In genomic region chr13:28774649-28775048, GRCm38 (mm10) we compare ENCODE assay signal across 13 mouse cellular contexts.
A peak's percentile ranks its signal among the peaks of the same experiment; 100 is the strongest.
DNase-seq lines count a peak whose midpoint lies in the region; ATAC-seq and TF ChIP-seq lines count a peak whose summit lies in the region.
"Had no signal": no experiment of that assay in that cellular context is flagged by ENCODE, and none has a peak within 500 bp of the region (broad histone marks: within the 10 kb centered on the region; RNA-seq: fewer than 3 reads in every experiment).

No protein-coding gene starts in this region.

- H3K4me3 ChIP-seq in embryonic facial prominence, embryonic 11.5 days (ENCODE audit: low read depth, low read length) = no peak overlapping the region
- H3K4me3 ChIP-seq in forebrain, postnatal 0 days (ENCODE audit: low read depth, low read length) = no peak overlapping the region
- H3K4me3 ChIP-seq in limb, embryonic 12.5 days (replicated peaks) = no peak overlapping the region
- H3K4me3 ChIP-seq in neural tube, embryonic 14.5 days (ENCODE audit: low read depth, low read length) = no peak overlapping the region
- no peak overlapping the region for H3K4me3 ChIP-seq in stomach, postnatal 0 days (ENCODE audit: low read depth, low read length)
- H3K4me3 ChIP-seq: embryonic facial prominence, embryonic 12.5 days; heart, adult 2 months; liver, embryonic 15.5 days had no signal

- H3K4me2 ChIP-seq in embryonic facial prominence, embryonic 11.5 days (ENCODE audit: low read depth, low read length) = no peak overlapping the region
- no peak overlapping the region for H3K4me2 ChIP-seq in forebrain, postnatal 0 days (ENCODE audit: low read depth)
- no peak overlapping the region for H3K4me2 ChIP-seq in limb, embryonic 12.5 days
- H3K4me2 ChIP-seq in neural tube, embryonic 14.5 days (ENCODE audit: low read depth, low read length) = no peak overlapping the region
- H3K4me2 ChIP-seq in stomach, postnatal 0 days (replicated peaks; ENCODE audit: low read depth) = no peak overlapping the region
- H3K4me2 ChIP-seq: embryonic facial prominence, embryonic 12.5 days; liver, embryonic 15.5 days had no signal

- WGBS in embryonic facial prominence, embryonic 11.5 days = 50% methylated on average over 7 of the region's 7 CpGs
- 31% methylated on average over 7 of the region's 7 CpGs for WGBS in forebrain, postnatal 0 days
- 40% methylated on average over 7 of the region's 7 CpGs for WGBS in limb, embryonic 12.5 days
- 34% methylated on average over 7 of the region's 7 CpGs for WGBS in neural tube, embryonic 14.5 days
- WGBS in stomach, postnatal 0 days = 85% methylated on average over 7 of the region's 7 CpGs

- no peak overlapping the region for H3K9ac ChIP-seq in embryonic facial prominence, embryonic 11.5 days (replicated peaks; ENCODE audit: low read length)
- no peak overlapping the region for H3K9ac ChIP-seq in forebrain, postnatal 0 days
- no peak overlapping the region for H3K9ac ChIP-seq in limb, embryonic 12.5 days (replicated peaks)
- H3K9ac ChIP-seq in neural tube, embryonic 14.5 days (replicated peaks; ENCODE audit: low read depth, low read length) = peak overlapping the region; percentile 32; the same call in 1 of the 2 replicates
- H3K9ac ChIP-seq in stomach, postnatal 0 days (ENCODE audit: low read length) = no peak overlapping the region
- H3K9ac ChIP-seq: embryonic facial prominence, embryonic 12.5 days; liver, embryonic 15.5 days had no signal

- TF ChIP-seq EP300 in stomach, postnatal 0 days (optimal IDR thresholded peaks at IDR 0.05) = no peak

- no peaks in the 10 kb centered on the region for H3K9me3 ChIP-seq in embryonic facial prominence, embryonic 11.5 days (replicated peaks; ENCODE audit: control insufficient read depth, low read length)
- no peaks in the 10 kb centered on the region for H3K9me3 ChIP-seq in forebrain, postnatal 0 days (ENCODE audit: low read length)
- H3K9me3 ChIP-seq in limb, embryonic 12.5 days = no peaks in the 10 kb centered on the region
- no peaks in the 10 kb centered on the region for H3K9me3 ChIP-seq in neural tube, embryonic 14.5 days (ENCODE audit: control insufficient read depth, low read length)
- H3K9me3 ChIP-seq in stomach, postnatal 0 days (ENCODE audit: control insufficient read depth, low read length) = no peaks in the 10 kb centered on the region
- H3K9me3 ChIP-seq: embryonic facial prominence, embryonic 12.5 days; liver, embryonic 15.5 days had no signal

- no peaks in the 10 kb centered on the region for H3K36me3 ChIP-seq in embryonic facial prominence, embryonic 11.5 days (replicated peaks; ENCODE audit: control insufficient read depth, insufficient read depth, low read depth, low read length)
- H3K36me3 ChIP-seq in forebrain, postnatal 0 days (ENCODE audit: insufficient read depth) = no peaks in the 10 kb centered on the region
- no peaks in the 10 kb centered on the region for H3K36me3 ChIP-seq in limb, embryonic 12.5 days
- H3K36me3 ChIP-seq in neural tube, embryonic 14.5 days (ENCODE audit: control insufficient read depth, insufficient read depth, low read length) = no peaks in the 10 kb centered on the region
- no peaks in the 10 kb centered on the region for H3K36me3 ChIP-seq in stomach, postnatal 0 days (ENCODE audit: control insufficient read depth, insufficient read depth, low read length)
- H3K36me3 ChIP-seq: embryonic facial prominence, embryonic 12.5 days; liver, embryonic 15.5 days had no signal

- H3K27ac ChIP-seq in embryonic facial prominence, embryonic 11.5 days (replicated peaks; ENCODE audit: low read depth, low read length) = peak overlapping the region; percentile 5; the same call in 1 of the 2 replicates
- H3K27ac ChIP-seq in forebrain, postnatal 0 days (ENCODE audit: low read depth, low read length) = 0 out of 2 replicates have a peak overlapping the region, but pooled peaks have one; percentile 35
- no peak overlapping the region for H3K27ac ChIP-seq in limb, embryonic 12.5 days
- peak overlapping the region; percentile 75 for H3K27ac ChIP-seq in neural tube, embryonic 14.5 days (ENCODE audit: low read depth, low read length)
- H3K27ac ChIP-seq in stomach, postnatal 0 days (replicated peaks) = no peak overlapping the region
- H3K27ac ChIP-seq: embryonic facial prominence, embryonic 12.5 days; heart, adult 2 months; liver, embryonic 15.5 days had no signal

- H3K4me1 ChIP-seq in embryonic facial prominence, embryonic 11.5 days (ENCODE audit: control insufficient read depth, insufficient read depth, low read length) = peaks cover 8% of the 10 kb centered on the region
- H3K4me1 ChIP-seq in forebrain, postnatal 0 days (ENCODE audit: insufficient read depth) = peaks cover 23% of the 10 kb centered on the region
- peaks cover 36% of the 10 kb centered on the region for H3K4me1 ChIP-seq in limb, embryonic 12.5 days (replicated peaks)
- peaks cover 20% of the 10 kb centered on the region for H3K4me1 ChIP-seq in neural tube, embryonic 14.5 days (ENCODE audit: control insufficient read depth, insufficient read depth, low read length)
- H3K4me1 ChIP-seq in stomach, postnatal 0 days (replicated peaks; ENCODE audit: control insufficient read depth, insufficient read depth) = 0 out of 2 replicates have a peak, but pooled peaks cover 2% of the 10 kb centered on the region
- H3K4me1 ChIP-seq: liver, embryonic 15.5 days had no signal

- no peaks in the 10 kb centered on the region for H3K27me3 ChIP-seq in embryonic facial prominence, embryonic 11.5 days (ENCODE audit: control insufficient read depth, insufficient read depth, low read length)
- no peaks in the 10 kb centered on the region for H3K27me3 ChIP-seq in forebrain, postnatal 0 days (ENCODE audit: insufficient read depth, low read length)
- no peaks in the 10 kb centered on the region for H3K27me3 ChIP-seq in limb, embryonic 12.5 days
- H3K27me3 ChIP-seq in neural tube, embryonic 14.5 days (ENCODE audit: control insufficient read depth, insufficient read depth, low read length) = no peaks in the 10 kb centered on the region
- no peaks in the 10 kb centered on the region for H3K27me3 ChIP-seq in stomach, postnatal 0 days (ENCODE audit: control insufficient read depth, insufficient read depth, low read length)
- H3K27me3 ChIP-seq: embryonic facial prominence, embryonic 12.5 days; liver, embryonic 15.5 days had no signal

- peak; percentile 45 for ATAC-seq in embryonic facial prominence, embryonic 11.5 days (replicated peaks; ENCODE audit: insufficient number of reproducible peaks, low FRiP score, low TSS enrichment, low read depth)
- peak; percentile 17; the same call in 1 of the 2 replicates for ATAC-seq in forebrain, postnatal 0 days
- ATAC-seq in limb, embryonic 12.5 days (ENCODE audit: insufficient number of reproducible peaks, insufficient read depth, low FRiP score, low TSS enrichment, low read depth) = 0 out of 2 replicates have a peak, but pooled peaks have one; percentile 52
- peak; percentile 64; the same call in 1 of the 2 replicates for ATAC-seq in neural tube, embryonic 14.5 days (ENCODE audit: low read depth)
- ATAC-seq in stomach, postnatal 0 days (ENCODE audit: low FRiP score, low TSS enrichment) = no peak
- ATAC-seq: activated CD4-positive, CD25-positive, alpha-beta regulatory T cell, adult 4 months had no signal

- no peak for TF ChIP-seq CTCF in forebrain, postnatal 0 days (IDR thresholded peaks at IDR 0.05; ENCODE audit: low read depth)
- TF ChIP-seq CTCF in stomach, postnatal 0 days (IDR thresholded peaks at IDR 0.05; ENCODE audit: low read depth) = no peak

- DNase-seq in embryonic facial prominence, embryonic 11.5 days (ENCODE audit: low spot score) = no peak
- peak; percentile 57 for DNase-seq in forebrain, postnatal 0 days
- no peak for DNase-seq in cerebellum, adult 9-10 months
- no peak for DNase-seq in stomach, postnatal 0 days (ENCODE audit: low spot score)
- no peak for DNase-seq in cerebellum, adult 11 months
- DNase-seq: heart, adult 2 months; heart, postnatal 36 days; kidney, adult 8-10 months had no signal

Comparison
In these comparisons a context has a peak if more than half of its experiments do, and no peak if none do; other contexts are left out.
1. H3K27ac ChIP-seq: peak in embryonic facial prominence, embryonic 11.5 days (single experiment), forebrain, postnatal 0 days (single experiment) and neural tube, embryonic 14.5 days (single experiment); none in limb, embryonic 12.5 days (single experiment) and stomach, postnatal 0 days (single experiment).